Mouse (Mus musculus) kidney, adult 9 months (tissue): ENCODE results near the gene Rph3al.

Experiments
- DNase-seq: peaks from one replicate; pipeline ENCODE4 v3.0.0; 2022

The Rph3al gene

DNA sequence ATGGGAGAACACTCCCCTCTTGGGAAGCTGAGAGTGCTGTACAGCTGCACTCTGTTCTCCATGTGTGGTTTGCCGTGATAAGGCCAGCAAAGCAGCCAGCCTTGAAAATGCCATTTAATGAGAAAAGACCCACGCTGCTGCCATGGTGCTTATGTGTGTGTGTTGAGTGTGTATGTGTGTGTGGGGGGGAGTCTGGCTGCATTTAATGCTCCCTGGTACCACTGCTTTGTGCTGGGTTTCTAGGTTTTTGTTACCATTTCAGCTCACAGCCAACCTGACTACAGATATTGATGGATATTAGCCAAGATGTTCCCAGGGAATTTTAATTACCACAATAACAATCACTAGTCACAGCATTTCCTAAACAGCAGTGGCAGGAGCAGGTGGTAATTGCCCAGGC lies 79.3 kb downstream of the Rph3al start:
- no peak for DNase-seq

DNA sequence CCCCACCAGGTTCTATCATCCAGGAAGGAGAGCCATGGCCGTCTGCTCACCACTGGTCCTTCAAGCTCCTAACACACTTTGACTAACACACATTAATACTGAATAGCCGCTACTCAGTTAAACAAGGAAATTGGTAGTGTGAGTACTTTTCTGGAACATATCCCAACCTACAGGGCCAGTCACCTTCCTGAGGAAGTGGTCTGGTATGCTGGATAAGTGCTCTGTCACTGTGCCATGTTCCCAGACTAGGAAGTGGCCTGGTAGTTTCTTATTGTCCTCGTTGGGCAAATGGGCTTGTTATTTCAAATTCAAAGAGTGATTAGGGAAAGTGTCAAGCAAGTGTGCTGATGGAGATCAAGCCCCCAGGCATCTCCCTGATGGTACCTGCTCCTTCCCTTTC lies 80.4 kb downstream of the Rph3al start:
- peak; percentile 37 for DNase-seq

GRCm38 (mm10) chr11:75854327-75854726 lies 83.9 kb downstream of the Rph3al start:
- DNase-seq = no peak

- DNase-seq = no peak
These were observed 85.1 kb downstream of the Rph3al start for GRCm38 (mm10) chr11:75853067-75853636.

DNA sequence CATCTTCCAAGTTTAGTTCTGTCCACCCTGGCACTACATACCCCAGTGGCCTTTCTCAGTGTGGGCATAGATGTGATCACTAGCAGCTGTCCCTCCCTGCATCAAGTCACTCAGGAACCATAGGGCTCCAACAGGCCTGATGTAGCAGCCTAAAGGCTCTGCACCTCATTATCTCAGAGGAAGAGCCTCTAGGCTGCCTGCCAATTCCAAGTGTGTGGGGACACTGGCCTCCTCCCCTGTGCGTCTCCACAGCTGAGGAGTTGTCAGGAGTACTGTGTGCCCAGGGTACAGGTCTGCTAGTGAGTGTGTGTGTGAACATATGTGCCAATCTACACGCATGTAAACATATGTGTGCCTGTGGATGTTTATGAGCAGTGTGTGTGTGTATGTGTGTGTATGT lies 85.7 kb downstream of the Rph3al start:
- DNase-seq = no peak

DNA sequence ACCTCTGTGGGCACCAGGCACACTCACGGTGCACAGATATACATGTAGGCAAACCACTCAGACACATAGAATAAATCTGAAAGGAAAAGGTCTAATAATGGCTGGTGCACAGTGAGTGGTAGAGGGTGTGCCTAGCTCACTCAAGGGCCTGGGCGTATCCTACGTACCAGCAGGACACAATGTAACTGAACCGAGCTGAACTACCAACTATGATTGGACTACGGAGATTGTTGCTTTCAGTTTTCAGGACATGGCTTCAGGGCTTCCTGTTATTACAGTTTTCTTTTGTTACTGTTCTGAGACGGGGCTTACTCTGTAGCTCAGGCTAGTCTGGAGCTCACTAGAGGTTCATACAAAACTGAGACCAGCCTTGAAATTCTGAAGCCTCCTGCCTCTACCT lies 88.7 kb downstream of the Rph3al start:
- no peak for DNase-seq

GRCm38 (mm10) chr11:75846589-75846988 lies 91.6 kb downstream of the Rph3al start:
- no peak for DNase-seq

DNA sequence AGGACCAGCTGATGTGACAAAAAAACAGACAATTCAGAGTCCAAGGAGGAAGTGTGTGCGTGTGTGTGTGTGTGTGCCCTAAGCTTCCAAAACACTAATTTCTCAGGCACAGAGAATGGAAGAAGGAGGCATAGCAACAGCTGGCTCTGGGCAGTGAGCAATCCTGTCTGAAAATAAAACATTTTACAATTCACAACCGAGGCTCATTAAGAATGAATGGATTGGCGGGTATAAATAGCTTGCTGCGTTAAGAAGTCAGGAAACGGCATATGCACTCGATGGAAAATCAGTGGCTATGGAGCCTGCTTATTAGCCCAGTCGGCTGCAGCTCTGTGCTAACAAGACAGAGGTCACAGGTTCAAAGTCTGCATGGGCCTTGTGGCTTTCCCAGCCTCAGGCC lies 92.6 kb downstream of the Rph3al start:
- no peak for DNase-seq

- DNase-seq = no peak
These were observed 95.2 kb downstream of the Rph3al start for GRCm38 (mm10) chr11:75842904-75843619.

DNA sequence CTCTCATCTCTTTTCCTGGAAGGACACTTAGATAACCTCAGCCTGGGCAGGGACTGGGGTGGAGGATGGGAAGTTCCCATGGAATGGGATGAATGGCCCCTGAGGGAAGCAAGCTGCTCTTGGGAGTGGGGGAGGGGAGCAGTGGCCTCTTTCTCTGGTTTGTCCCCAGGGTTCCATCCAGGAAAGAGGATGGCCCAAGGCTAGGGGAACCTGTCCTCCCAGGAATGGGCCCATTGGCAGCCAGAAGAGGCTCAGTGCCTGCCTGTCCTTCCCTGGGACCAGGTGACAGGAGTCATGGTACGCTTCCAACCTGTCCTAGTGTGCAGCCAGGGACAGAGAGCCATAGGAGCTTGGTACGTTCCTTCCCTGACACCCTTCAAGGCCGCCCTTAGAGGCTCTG lies 96.7 kb downstream of the Rph3al start:
- no peak for DNase-seq

GRCm38 (mm10) chr11:75839536-75840430 lies 98.4 kb downstream of the Rph3al start:
- DNase-seq = no peak

- no peak for DNase-seq
These were observed 99.3 kb downstream of the Rph3al start for GRCm38 (mm10) chr11:75838861-75839426.

DNA sequence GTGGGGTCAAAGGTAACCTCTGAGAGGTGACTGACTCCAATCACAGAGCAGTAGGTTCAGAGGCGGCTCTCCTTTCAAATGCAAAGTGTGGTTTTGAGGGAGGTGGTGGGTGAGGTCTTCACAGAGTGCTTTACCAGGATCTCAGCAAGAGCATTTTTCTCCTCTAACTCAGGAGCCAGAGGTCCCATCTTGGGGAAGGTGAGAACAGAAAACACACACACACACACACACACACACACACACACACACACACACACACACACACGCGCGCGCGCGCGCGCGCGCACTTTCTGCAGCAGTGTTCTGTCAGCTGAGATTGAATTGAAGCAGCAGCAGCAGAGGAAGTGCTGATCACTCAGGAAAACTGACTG lies 102.0 kb downstream of the Rph3al start:
- DNase-seq = no peak

- no peak for DNase-seq
These were observed 102.5 kb downstream of the Rph3al start for GRCm38 (mm10) chr11:75835587-75836239.

GRCm38 (mm10) chr11:75833081-75833480 lies 105.1 kb downstream of the Rph3al start:
- peak; percentile 53 for DNase-seq

- DNase-seq = peak; percentile 55
These were observed 107.8 kb downstream of the Rph3al start for GRCm38 (mm10) chr11:75830386-75830785.

GRCm38 (mm10) chr11:75827414-75827813 lies 110.8 kb downstream of the Rph3al start:
- DNase-seq = no peak

GRCm38 (mm10) chr11:75823506-75823905 lies 114.7 kb downstream of the Rph3al start:
- DNase-seq = no peak

- DNase-seq = no peak
These were observed 125.1 kb downstream of the Rph3al start for GRCm38 (mm10) chr11:75813085-75813484.

DNA sequence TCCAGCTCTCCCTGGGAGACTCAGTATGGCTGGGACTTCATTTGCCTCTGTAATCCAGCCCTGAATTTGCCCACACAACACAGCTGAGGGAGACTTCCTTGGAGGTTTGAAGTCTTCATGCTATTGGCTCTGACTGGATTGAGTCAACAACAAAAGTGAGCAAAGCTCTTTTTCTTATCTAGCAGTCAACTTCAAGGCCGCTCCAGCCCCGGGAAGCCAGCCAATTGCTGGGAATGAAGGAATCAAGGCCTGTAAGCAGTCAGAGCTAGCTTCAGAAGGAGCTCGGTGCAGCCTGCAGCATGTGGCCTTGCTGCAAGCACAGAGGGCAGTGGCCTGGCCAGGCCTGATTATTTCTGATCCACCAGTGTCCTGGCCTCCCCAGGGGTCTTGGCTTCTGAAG lies 126.3 kb downstream of the Rph3al start:
- peak; percentile 82 for DNase-seq

- no peak for DNase-seq
These were observed 127.7 kb downstream of the Rph3al start for GRCm38 (mm10) chr11:75810526-75810925.

GRCm38 (mm10) chr11:75807486-75807885 lies 130.7 kb downstream of the Rph3al start:
- DNase-seq = no peak
